Mouse (Mus musculus): ENCODE data around the gene Nle1. TPM values are rescaled to one million over a fixed set of nuclear protein-coding genes. Genes with fewer than 3 reads are reported as not detected.
A peak's percentile ranks its signal among the peaks of the same experiment; 100 is the strongest.

Nle1 gene
- polyA plus RNA-seq, 1 experiment from 2014 or later, result 28.5 TPM

DNA sequence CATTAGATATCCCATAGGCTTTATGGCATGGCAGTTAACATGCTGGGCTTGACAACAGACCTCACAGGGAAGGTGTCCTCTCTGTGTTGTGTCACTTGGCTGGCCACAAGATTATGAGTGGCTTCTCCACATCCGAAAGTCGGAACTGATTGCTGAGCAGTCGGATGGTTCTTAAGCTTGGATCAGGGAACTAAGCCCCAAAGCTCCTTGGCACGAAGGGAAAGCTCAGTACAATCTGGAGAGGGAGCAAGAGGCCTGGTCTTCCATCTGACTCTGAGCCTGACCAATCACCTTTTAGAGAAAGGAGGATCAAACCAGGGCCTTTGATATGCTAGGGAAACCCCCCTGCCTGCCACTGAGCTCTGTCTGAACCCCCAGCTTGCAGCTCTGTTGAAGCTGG is 13.5 kb upstream of the Nle1 start:
- Histone ChIP-seq H3K4me1 (ENCODE audit: control insufficient read depth, insufficient read depth, low read length) (no peaks in the 10 kb centered on the region), H3K9ac (ENCODE audit: low read length) (no peak overlapping the region), H3K9me3 (replicated peaks; ENCODE audit: control insufficient read depth, low read length) (no peaks in the 10 kb centered on the region), H3K27me3 (ENCODE audit: control insufficient read depth, insufficient read depth, low read length) (0 out of 2 replicates have a peak, but pooled peaks cover 3% of the 10 kb centered on the region), H3K4me2 (ENCODE audit: low read depth, low read length) (no peak overlapping the region), H3K4me3 (replicated peaks; ENCODE audit: low read length) (no peak overlapping the region), H3K27ac (ENCODE audit: low read length) (no peak overlapping the region), H3K36me3 (ENCODE audit: control insufficient read depth, insufficient read depth, low read length) (no peaks in the 10 kb centered on the region)
- whole genome bisulfite sequencing, result 69% methylated on average over 4 of the region's 4 CpGs
- no peak for ATAC-seq (ENCODE audit: insufficient read depth, low FRiP score)

DNA sequence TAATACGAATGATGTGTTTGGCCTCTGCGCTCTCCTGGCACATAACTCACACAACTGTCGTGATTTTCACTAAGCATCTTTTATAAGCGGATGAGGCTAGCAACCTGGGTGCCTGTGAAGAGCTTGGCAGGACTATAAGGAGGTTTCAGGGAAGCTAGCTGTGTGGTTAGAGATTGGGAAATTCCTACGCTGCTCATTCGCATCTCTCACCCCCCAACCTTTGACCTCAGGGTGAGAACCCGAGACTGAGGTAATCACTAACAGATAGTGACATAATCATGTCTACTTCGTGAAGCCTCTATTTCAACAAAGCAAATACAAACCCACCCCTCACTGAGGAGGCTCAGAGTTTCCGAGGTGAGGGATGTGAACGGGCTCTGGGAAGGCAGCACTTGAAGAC is 12.6 kb upstream of the Nle1 start:
- H3K4me3 ChIP-seq (replicated peaks; ENCODE audit: low read length), result no peak overlapping the region

DNA sequence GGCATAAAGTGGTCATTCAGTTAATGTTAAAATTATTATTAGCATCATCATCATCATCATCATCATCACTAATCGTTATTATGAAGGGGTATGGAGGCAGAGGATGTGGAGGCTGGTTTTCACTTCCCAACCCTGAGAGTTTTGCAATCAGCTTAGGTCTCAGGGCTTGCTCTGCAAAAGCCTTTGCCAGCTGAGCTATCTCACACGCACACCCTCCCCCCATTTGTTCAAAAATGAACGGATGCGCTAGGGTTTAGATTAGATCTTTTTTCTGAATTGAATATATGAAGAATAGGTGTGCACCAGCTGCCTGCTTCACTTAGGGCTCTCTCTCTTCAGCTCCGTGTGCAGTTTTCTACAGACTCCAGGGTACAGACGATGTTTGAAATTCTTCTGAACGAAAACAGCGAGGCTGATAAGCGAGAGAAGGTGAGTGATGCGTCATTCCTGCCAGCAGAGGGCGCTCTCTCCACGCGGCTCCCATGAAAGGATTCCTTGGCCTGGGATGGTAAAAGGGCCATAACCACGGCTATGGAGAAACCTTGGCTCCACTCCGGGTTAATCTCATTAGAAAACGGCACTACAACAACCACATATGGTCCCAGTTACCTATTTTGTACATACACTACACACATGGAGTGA is 6.6 kb upstream of the Nle1 start:
- WGBS, result 9% methylated on average over 16 of the region's 16 CpGs
- no peak overlapping the region for H3K4me3 ChIP-seq (replicated peaks; ENCODE audit: low read length)

More for the DNA sequence above, 12.6 kb upstream of the Nle1 start:
- Histone ChIP-seq H3K9me3 (replicated peaks; ENCODE audit: control insufficient read depth, low read length) (no peaks in the 10 kb centered on the region), H3K36me3 (ENCODE audit: control insufficient read depth, insufficient read depth, low read length) (no peaks in the 10 kb centered on the region), H3K27me3 (ENCODE audit: control insufficient read depth, insufficient read depth, low read length) (0 out of 2 replicates have a peak, but pooled peaks cover 3% of the 10 kb centered on the region), H3K9ac (ENCODE audit: low read length) (no peak overlapping the region), H3K27ac (ENCODE audit: low read length) (no peak overlapping the region), H3K4me2 (ENCODE audit: low read depth, low read length) (no peak overlapping the region), H3K4me1 (ENCODE audit: control insufficient read depth, insufficient read depth, low read length) (no peaks in the 10 kb centered on the region)
- 38% methylated on average over 10 of the region's 10 CpGs for WGBS
- ATAC-seq (ENCODE audit: insufficient read depth, low FRiP score), result no peak

DNA sequence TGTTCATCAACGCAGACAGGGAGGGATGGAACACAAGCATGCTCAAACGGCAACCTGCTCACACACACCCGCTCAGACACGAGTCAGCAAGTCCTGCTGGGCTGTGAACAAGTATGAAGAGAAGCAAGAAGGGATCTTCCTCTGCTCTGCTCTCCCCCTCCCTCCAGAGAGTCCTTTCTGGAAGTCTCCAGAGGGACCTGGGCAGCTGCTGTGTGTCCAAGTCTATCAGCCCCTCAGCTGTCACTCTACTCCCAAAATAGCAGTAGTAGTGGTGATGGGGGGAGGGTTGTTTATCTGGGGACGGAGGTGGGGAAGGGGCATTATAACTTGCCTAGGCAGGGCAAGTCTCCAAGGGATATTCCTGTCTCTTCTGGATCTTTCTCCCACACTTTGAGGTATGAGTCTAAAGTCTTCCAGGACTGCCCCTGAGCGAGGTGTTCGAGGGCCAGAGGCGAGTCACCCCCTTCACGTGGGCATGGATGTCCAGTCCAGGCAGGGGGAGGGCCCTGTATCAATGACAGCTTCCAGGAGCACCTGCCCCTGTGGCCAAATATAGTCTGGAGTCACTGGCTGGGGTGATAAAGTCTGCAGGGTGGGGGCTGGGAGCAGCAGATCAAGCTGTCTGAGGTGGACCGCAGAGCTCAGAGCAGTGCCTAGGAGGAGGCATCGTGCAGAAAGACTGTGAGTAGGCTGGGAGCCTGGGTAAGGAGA is 2.6 kb upstream of the Nle1 start:
- H3K4me3 ChIP-seq (replicated peaks; ENCODE audit: low read length), result no peak overlapping the region
- no peaks in the 10 kb centered on the region for H3K27me3 ChIP-seq (ENCODE audit: control insufficient read depth, insufficient read depth, low read length)
- H3K4me1 ChIP-seq (ENCODE audit: control insufficient read depth, insufficient read depth, low read length), result peaks cover 9% of the 10 kb centered on the region
- H3K27ac ChIP-seq (ENCODE audit: low read length), result no peak overlapping the region
- 82% methylated on average over 11 of the region's 11 CpGs for WGBS
- H3K4me2 ChIP-seq (ENCODE audit: low read depth, low read length), result no peak overlapping the region
- H3K9me3 ChIP-seq (replicated peaks; ENCODE audit: control insufficient read depth, low read length), result no peaks in the 10 kb centered on the region
- H3K36me3 ChIP-seq (ENCODE audit: control insufficient read depth, insufficient read depth, low read length), result no peaks in the 10 kb centered on the region
- no peak for ATAC-seq (ENCODE audit: insufficient read depth, low FRiP score)
- no peak overlapping the region for H3K9ac ChIP-seq (ENCODE audit: low read length)

More for the DNA sequence above, 6.6 kb upstream of the Nle1 start:
- H3K27me3 ChIP-seq (ENCODE audit: control insufficient read depth, insufficient read depth, low read length), result no peaks in the 10 kb centered on the region
- H3K4me1 ChIP-seq (ENCODE audit: control insufficient read depth, insufficient read depth, low read length), result no peaks in the 10 kb centered on the region
- H3K4me2 ChIP-seq (ENCODE audit: low read depth, low read length), result peak overlapping the region; percentile 48
- H3K36me3 ChIP-seq (ENCODE audit: control insufficient read depth, insufficient read depth, low read length), result no peaks in the 10 kb centered on the region
- no peak overlapping the region for H3K9ac ChIP-seq (ENCODE audit: low read length)
- no peaks in the 10 kb centered on the region for H3K9me3 ChIP-seq (replicated peaks; ENCODE audit: control insufficient read depth, low read length)
- no peak for ATAC-seq (ENCODE audit: insufficient read depth, low FRiP score)
- no peak overlapping the region for H3K27ac ChIP-seq (ENCODE audit: low read length)

DNA sequence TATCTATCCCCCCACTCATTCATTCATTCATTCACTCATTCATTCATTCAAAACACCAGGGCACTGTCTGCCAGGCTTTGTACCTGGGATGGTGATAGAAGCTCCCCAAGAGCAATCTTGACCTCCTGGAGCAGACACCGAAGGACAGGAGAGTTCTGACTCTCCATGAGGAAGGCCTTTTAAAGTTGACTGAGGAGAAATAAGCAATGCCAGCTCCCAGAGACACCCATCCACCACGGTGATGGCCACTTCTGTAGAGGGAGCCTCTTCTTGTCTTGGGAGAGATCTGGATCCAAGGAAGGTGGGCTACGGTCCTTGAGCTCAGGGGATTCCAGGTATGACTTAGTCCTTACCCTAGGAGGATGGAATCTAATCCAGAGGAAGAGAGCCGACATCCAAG is 2.0 kb upstream of the Nle1 start, which contains the start of gene Unc45b:
Gene Unc45b, plus strand, starts transcription at position 301 of the 400 bp plus-strand sequence.
- peaks cover 9% of the 10 kb centered on the region for H3K4me1 ChIP-seq (ENCODE audit: control insufficient read depth, insufficient read depth, low read length)
- H3K36me3 ChIP-seq (ENCODE audit: control insufficient read depth, insufficient read depth, low read length), result no peaks in the 10 kb centered on the region
- no peak within 1 kb of the TSS for H3K4me2 ChIP-seq (ENCODE audit: low read depth, low read length)
- no peak within 1 kb of the TSS for H3K27ac ChIP-seq (ENCODE audit: low read length)
- ATAC-seq (ENCODE audit: insufficient read depth, low FRiP score), result no peak
- no peaks in the 10 kb centered on the region for H3K9me3 ChIP-seq (replicated peaks; ENCODE audit: control insufficient read depth, low read length)
- WGBS, result 82% methylated on average over 4 of the region's 4 CpGs
- H3K9ac ChIP-seq (ENCODE audit: low read length), result no peak within 1 kb of the TSS
- no peaks in the 10 kb centered on the region for H3K27me3 ChIP-seq (ENCODE audit: control insufficient read depth, insufficient read depth, low read length)
- no peak within 1 kb of the TSS for H3K4me3 ChIP-seq (replicated peaks; ENCODE audit: low read length)

DNA sequence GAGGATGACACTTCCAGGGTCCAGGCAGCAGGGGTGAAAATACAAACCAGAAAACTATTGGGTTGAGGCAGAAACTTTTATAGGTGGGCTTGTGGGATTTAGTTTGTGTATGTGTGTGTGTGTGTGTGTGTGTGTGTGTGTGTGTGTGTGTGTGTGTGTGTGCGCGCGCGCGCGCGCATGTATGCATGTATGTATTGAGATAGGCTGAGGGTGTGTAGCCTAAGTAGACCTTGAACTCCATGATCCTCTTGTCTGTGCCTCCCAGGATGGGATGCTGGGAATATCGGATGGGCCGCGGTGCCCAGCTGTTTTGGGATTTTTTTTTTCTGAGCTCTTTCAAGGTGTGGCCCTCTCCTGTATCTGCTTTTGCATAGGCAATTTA is 388 bp upstream of the Nle1 start:
- H3K4me3 ChIP-seq (replicated peaks; ENCODE audit: low read length), result peak overlapping the region; percentile 86
- peak overlapping the region; percentile 93 for H3K9ac ChIP-seq (ENCODE audit: low read length)
- peaks cover 5% of the 10 kb centered on the region; the same call in 1 of the 2 replicates for H3K36me3 ChIP-seq (ENCODE audit: control insufficient read depth, insufficient read depth, low read length)
- peak overlapping the region; percentile 89 for H3K4me2 ChIP-seq (ENCODE audit: low read depth, low read length)
- ATAC-seq (ENCODE audit: insufficient read depth, low FRiP score), result no peak
- no peak overlapping the region for H3K27ac ChIP-seq (ENCODE audit: low read length)
- WGBS, result 49% methylated on average over 10 of the region's 10 CpGs
- H3K9me3 ChIP-seq (replicated peaks; ENCODE audit: control insufficient read depth, low read length), result no peaks in the 10 kb centered on the region
- no peaks in the 10 kb centered on the region for H3K27me3 ChIP-seq (ENCODE audit: control insufficient read depth, insufficient read depth, low read length)
- H3K4me1 ChIP-seq (ENCODE audit: control insufficient read depth, insufficient read depth, low read length), result peaks cover 9% of the 10 kb centered on the region

DNA sequence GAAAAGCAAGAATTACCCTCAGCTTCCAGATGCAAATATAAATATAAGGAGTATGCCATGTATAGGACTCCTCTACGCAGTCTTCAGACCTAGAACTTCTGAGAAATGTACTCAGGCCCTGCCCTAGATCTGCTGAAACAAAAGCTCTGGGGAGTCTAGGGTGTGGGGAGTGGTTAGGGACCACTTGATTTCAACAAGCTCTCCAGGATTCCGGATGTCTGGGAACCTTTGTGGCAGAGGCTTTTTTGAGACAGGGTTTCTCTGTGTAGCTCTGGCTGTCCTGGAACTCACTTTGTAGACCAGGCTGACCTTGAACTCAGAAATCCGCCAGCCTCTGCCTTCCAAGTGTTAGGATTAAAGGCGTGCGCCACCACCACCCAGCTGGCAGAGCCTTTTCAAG is 2.4 kb downstream of the Nle1 start:
- WGBS, result 91% methylated on average over 5 of the region's 5 CpGs
- Histone ChIP-seq H3K9ac (ENCODE audit: low read length) (no peak overlapping the region), H3K4me1 (ENCODE audit: control insufficient read depth, insufficient read depth, low read length) (peaks cover 9% of the 10 kb centered on the region), H3K27ac (ENCODE audit: low read length) (no peak overlapping the region), H3K4me3 (replicated peaks; ENCODE audit: low read length) (no peak overlapping the region), H3K9me3 (replicated peaks; ENCODE audit: control insufficient read depth, low read length) (no peaks in the 10 kb centered on the region), H3K36me3 (ENCODE audit: control insufficient read depth, insufficient read depth, low read length) (peaks cover 13% of the 10 kb centered on the region), H3K27me3 (ENCODE audit: control insufficient read depth, insufficient read depth, low read length) (no peaks in the 10 kb centered on the region), H3K4me2 (ENCODE audit: low read depth, low read length) (no peak overlapping the region)
- ATAC-seq (ENCODE audit: insufficient read depth, low FRiP score), result no peak

DNA sequence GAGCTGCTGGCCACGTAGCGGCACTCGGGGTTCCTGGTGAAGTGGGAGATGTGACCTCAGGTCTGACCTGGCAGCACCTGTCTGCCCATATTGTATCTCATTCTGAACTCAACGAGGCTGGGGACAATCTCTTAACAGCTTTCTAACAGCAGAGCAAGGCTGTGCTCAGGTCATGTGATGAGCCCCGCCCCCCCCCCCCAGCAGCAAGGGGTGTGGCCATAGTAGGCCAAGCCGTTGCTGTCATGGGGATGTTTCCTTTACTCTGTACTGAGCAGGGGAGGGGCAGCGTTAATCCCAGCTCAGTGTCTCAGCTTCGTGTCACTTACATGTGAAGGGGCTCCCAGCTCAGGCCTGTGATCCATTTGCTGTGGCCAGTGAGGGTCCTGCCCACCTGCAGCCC is 3.3 kb downstream of the Nle1 start:
- Histone ChIP-seq H3K27ac (ENCODE audit: low read length) (no peak overlapping the region), H3K4me1 (ENCODE audit: control insufficient read depth, insufficient read depth, low read length) (peaks cover 9% of the 10 kb centered on the region), H3K9me3 (replicated peaks; ENCODE audit: control insufficient read depth, low read length) (no peaks in the 10 kb centered on the region), H3K36me3 (ENCODE audit: control insufficient read depth, insufficient read depth, low read length) (peaks cover 13% of the 10 kb centered on the region), H3K27me3 (ENCODE audit: control insufficient read depth, insufficient read depth, low read length) (no peaks in the 10 kb centered on the region), H3K4me2 (ENCODE audit: low read depth, low read length) (no peak overlapping the region), H3K4me3 (replicated peaks; ENCODE audit: low read length) (no peak overlapping the region), H3K9ac (ENCODE audit: low read length) (no peak overlapping the region)
- WGBS, result 57% methylated on average over 8 of the region's 8 CpGs
- no peak for ATAC-seq (ENCODE audit: insufficient read depth, low FRiP score)

DNA sequence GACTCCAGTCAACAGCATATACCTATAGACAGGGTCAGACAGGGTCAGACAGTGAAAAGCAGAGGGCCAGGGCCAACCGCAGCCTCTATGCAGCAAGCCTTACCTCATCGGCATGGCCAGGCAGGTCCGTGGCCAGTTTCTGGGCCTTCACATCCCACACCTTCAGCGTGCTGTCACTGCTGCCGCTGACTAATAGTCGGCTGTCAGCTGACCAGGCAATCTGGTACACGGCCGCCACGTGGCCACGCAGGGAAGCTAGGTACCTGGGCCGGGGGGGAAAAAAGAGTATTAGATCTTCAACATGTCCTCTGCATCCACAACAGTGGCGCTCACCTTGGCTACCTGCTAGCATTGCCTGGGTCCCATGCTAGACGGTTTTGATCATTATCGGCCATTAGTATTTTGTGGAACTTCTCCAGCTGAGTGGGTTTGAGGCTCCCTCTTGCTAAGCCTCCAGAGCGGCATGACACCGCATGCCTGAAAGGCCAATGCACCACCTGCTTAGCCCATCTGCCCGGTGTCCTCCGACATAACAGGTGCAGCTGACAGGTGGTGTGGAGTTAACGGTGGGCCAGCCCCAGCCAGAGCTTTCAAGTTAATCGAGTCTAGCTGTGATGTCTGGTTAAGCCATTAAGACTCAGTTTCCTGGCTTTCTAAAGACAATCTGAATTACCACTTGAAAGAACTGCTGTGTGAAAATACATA is 6.5 kb downstream of the Nle1 start:
- no peaks in the 10 kb centered on the region for H3K27me3 ChIP-seq (ENCODE audit: control insufficient read depth, insufficient read depth, low read length)
- WGBS, result 92% methylated on average over 20 of the region's 20 CpGs
- no peak for ATAC-seq (ENCODE audit: insufficient read depth, low FRiP score)
- no peak overlapping the region for H3K4me3 ChIP-seq (replicated peaks; ENCODE audit: low read length)
- no peak overlapping the region for H3K9ac ChIP-seq (ENCODE audit: low read length)
- H3K9me3 ChIP-seq (replicated peaks; ENCODE audit: control insufficient read depth, low read length), result no peaks in the 10 kb centered on the region
- no peak overlapping the region for H3K4me2 ChIP-seq (ENCODE audit: low read depth, low read length)
- no peak overlapping the region for H3K27ac ChIP-seq (ENCODE audit: low read length)
- no peaks in the 10 kb centered on the region for H3K4me1 ChIP-seq (ENCODE audit: control insufficient read depth, insufficient read depth, low read length)
- peaks cover 13% of the 10 kb centered on the region for H3K36me3 ChIP-seq (ENCODE audit: control insufficient read depth, insufficient read depth, low read length)
